Mouse (Mus musculus) C2C12 (cell line): ENCODE measurements around the gene Malsu1. TPM values are rescaled to one million over a fixed set of nuclear protein-coding genes. Genes with fewer than 3 reads are reported as not detected.

ENCODE experiments used
- H3K27me3 ChIP-seq: one replicate; pipeline ENCODE4 v1.6.1; 2011; ENCODE audit not compliant: control insufficient read depth, insufficient read depth, insufficient read length
- H3K36me3 ChIP-seq: one replicate; pipeline ENCODE4 v1.6.1; 2011; ENCODE audit not compliant: control insufficient read depth, insufficient read depth
- H3K4me3 ChIP-seq: one replicate; pipeline ENCODE4 v1.5.1; 2011; ENCODE audit warnings: mild to moderate bottlenecking, control low read depth; ENCODE audit not compliant: poor library complexity, insufficient read depth, severe bottlenecking
- H3K79me2 ChIP-seq: one replicate; pipeline ENCODE4 v1.6.1; 2011; ENCODE audit not compliant: control insufficient read depth, insufficient read depth
- H3K79me3 ChIP-seq: one replicate; pipeline ENCODE4 v1.6.1; 2011; ENCODE audit warnings: low read depth, control low read depth
- H3ac ChIP-seq: one replicate; pipeline ENCODE3; 2011; ENCODE audit warnings: low read depth; ENCODE audit not compliant: control insufficient read depth, insufficient read length
- CEBPB ChIP-seq: IDR thresholded peaks from one replicate; pipeline ENCODE4 v1.6.1; 2011; ENCODE audit warnings: low read depth, mild to moderate bottlenecking, control low read depth, moderate library complexity
- CTCF ChIP-seq: IDR thresholded peaks from one replicate; pipeline ENCODE4 v1.5.1; 2011; ENCODE audit not compliant: control insufficient read depth, insufficient read depth, insufficient read length
- FOSL1 ChIP-seq: IDR thresholded peaks from one replicate; pipeline ENCODE4 v1.8.0; 2011; ENCODE audit warnings: mild to moderate bottlenecking, low read length; ENCODE audit not compliant: poor library complexity, insufficient read depth, severe bottlenecking
- MAX ChIP-seq: IDR thresholded peaks from one replicate; pipeline ENCODE4 v1.6.1; 2011; ENCODE audit warnings: mild to moderate bottlenecking, control low read depth
- MYOD1 ChIP-seq: IDR thresholded peaks from one replicate; pipeline ENCODE4 v1.6.1; 2011; ENCODE audit warnings: low read depth; ENCODE audit not compliant: control insufficient read depth, insufficient read length
- MYOG ChIP-seq: IDR thresholded peaks from one replicate; pipeline ENCODE4 v1.6.1; 2011; ENCODE audit not compliant: control insufficient read depth, insufficient read length; ENCODE audit errors: extremely low read depth
- USF1 ChIP-seq: IDR thresholded peaks from one replicate; pipeline ENCODE4 v1.6.1; 2011; ENCODE audit warnings: low read depth, mild to moderate bottlenecking, control low read depth, moderate library complexity
- polyA plus RNA-seq: library from polyadenylated mRNA; unstranded; fragments of >200 nt; fragmentation: generic; extraction: Trizol; gene quantifications from one replicate; pipeline ENCODE4 v1.2.1, GENCODE M21; 2012; ENCODE audit warnings: missing spikeins

Gene Malsu1
- polyA plus RNA-seq, 1 experiment: 19.3 TPM

DNA sequence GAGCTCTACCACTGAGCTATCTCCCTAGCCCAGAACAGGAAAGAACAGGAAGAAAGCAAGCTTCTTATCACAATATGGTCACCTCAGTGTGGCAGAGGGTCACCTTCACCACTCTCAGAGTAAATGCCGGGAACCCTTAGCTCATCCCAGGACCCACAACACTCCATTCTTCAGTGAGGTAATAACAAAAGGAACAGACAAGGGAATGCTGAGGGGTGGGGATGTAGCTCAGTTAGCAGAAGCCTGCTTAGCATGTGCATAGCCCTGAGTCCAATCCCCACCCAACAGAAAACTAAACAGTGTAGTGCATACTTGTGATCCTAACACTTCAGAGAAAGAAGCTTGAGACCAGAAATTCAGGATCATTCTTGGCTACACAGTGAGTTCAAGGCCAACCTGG, 25.5 kb downstream of the Malsu1 start:
- Histone ChIP-seq H3K4me3 (no peak overlapping the region), H3K27me3 (no peaks in the 10 kb centered on the region), H3K79me3 (no peaks in the 10 kb centered on the region), H3K36me3 (no peaks in the 10 kb centered on the region), H3K79me2 (no peaks in the 10 kb centered on the region), H3ac (no peak overlapping the region)
- TF ChIP-seq CTCF (no peak), CEBPB (no peak), FOSL1 (no peak), MYOD1 (no peak), MAX (no peak), MYOG (no peak), USF1 (no peak)

DNA sequence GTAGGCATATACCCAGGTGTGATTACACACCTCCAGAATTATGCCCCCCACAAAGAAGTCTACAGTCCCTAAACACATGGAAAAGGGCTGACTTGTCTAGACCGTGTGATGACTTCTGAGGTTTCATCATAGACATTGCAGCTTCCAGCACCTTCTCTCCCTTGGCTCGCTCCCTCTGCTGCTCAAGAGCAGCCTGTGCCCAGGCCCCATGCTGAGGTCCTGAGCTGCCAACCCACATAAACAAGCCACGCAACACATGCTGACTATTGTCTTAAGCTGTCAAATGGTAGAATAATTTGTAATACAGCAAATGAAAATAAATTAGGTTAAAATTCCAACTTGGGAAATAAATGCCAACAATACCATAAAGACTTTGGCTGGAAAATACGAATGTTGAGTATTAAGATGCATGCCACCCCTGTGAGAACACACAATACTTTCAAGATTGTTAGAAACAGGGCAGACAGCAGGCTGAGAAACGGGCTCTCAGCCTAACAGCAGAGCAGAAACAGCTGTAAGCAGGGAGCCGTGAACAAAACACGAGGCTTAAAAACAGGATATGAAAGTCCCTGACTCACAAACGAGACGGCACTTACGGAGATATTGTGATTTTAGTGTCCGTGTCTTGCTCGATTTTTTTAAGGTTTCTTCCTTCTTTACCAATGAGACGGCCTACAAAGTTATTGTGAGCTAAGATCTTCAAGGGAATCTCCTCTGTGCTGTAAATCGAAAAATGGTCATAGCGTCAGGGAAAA, 33.3 kb downstream of the Malsu1 start:
- Histone ChIP-seq H3K36me3 (no peaks in the 10 kb centered on the region), H3K79me3 (no peaks in the 10 kb centered on the region), H3K79me2 (no peaks in the 10 kb centered on the region), H3K4me3 (no peak overlapping the region), H3ac (no peak overlapping the region), H3K27me3 (no peaks in the 10 kb centered on the region)
- TF ChIP-seq MYOD1 (no peak), MYOG (no peak), CTCF (no peak), FOSL1 (no peak), MAX (no peak), USF1 (no peak)

DNA sequence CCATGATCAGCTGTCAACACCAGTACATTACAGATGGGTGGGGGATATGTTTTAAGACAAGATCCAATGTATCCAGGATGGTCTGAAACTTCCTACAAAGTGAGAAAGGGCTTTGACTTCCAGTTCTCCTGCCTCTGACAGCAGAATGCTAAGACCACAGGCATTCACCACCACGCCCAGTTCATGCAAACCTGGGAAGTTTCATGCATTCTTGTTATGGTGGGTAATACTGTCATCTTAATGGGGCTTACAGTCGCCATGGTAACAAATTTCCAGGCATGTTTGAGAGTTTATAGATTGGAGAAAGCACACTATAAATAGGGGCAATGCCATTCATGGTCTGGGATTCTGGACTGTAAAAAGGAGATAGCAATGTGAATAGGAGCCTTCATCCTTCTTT, 35.6 kb downstream of the Malsu1 start:
- TF ChIP-seq CEBPB (no peak), MYOD1 (no peak), USF1 (no peak), MAX (no peak), CTCF (no peak)
- Histone ChIP-seq H3K27me3 (no peaks in the 10 kb centered on the region), H3K79me3 (no peaks in the 10 kb centered on the region), H3K79me2 (no peaks in the 10 kb centered on the region), H3ac (no peak overlapping the region), H3K4me3 (no peak overlapping the region), H3K36me3 (no peaks in the 10 kb centered on the region)

- no peak for TF ChIP-seq CTCF
- TF ChIP-seq USF1: no peak
- TF ChIP-seq CEBPB: no peak
- no peak for TF ChIP-seq MYOD1
- no peak for TF ChIP-seq MYOG
- no peak for TF ChIP-seq FOSL1
- TF ChIP-seq MAX: no peak
- H3K27me3 ChIP-seq: peaks cover 6% of the 10 kb centered on the region
- no peaks in the 10 kb centered on the region for H3K36me3 ChIP-seq
- no peaks in the 10 kb centered on the region for H3K79me3 ChIP-seq
- no peak overlapping the region for H3K4me3 ChIP-seq
- no peak overlapping the region for H3ac ChIP-seq
- H3K79me2 ChIP-seq: no peaks in the 10 kb centered on the region
Observed at GRCm38 (mm10) chr6:49113895-49114294, 40.3 kb downstream of the Malsu1 start.

DNA sequence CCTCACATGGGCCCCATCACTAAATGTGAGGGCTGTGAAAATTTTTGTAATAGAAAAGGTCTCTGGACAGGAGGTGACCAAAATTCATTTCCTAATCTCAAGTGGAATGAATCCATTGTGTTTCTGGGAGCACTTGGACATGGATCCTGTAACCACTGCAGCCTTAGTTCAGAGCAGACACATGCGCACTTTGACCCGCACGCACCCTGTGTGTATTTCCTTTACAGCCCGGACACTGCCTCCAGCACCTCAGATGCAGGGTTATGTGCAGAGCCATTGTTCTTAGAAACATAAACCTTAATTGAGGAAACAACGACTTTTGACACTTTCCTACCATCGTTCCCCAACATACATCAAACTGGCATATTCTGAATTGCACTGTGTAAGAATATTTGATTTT, 40.9 kb downstream of the Malsu1 start:
- no peaks in the 10 kb centered on the region for H3K36me3 ChIP-seq
- TF ChIP-seq MYOD1: no peak
- no peak for TF ChIP-seq MYOG
- no peak for TF ChIP-seq CTCF
- TF ChIP-seq MAX: no peak
- no peak for TF ChIP-seq FOSL1
- no peak for TF ChIP-seq USF1
- no peak for TF ChIP-seq CEBPB
- H3K79me3 ChIP-seq: no peaks in the 10 kb centered on the region
- no peaks in the 10 kb centered on the region for H3K79me2 ChIP-seq
- H3ac ChIP-seq: no peak overlapping the region
- peaks cover 6% of the 10 kb centered on the region for H3K27me3 ChIP-seq
- H3K4me3 ChIP-seq: no peak overlapping the region

- Histone ChIP-seq H3K4me3 (no peak overlapping the region), H3ac (no peak overlapping the region), H3K79me2 (no peaks in the 10 kb centered on the region), H3K79me3 (no peaks in the 10 kb centered on the region), H3K36me3 (no peaks in the 10 kb centered on the region), H3K27me3 (peaks cover 6% of the 10 kb centered on the region)
- TF ChIP-seq MAX (no peak), MYOD1 (no peak), CTCF (no peak), USF1 (no peak), MYOG (no peak), FOSL1 (no peak), CEBPB (no peak)
Observed at GRCm38 (mm10) chr6:49115550-49115949, 42.0 kb downstream of the Malsu1 start.
